Mouse (Mus musculus): ENCODE measurements at regions not wholly inside any gene's neighbourhood (a gene's known extent, or its start where the extent isn't known, plus 50 kb on each side); places are given as distances from the start of the nearest gene placed in this dataset.

- no peak for TF ChIP-seq POLR2AphosphoS5 (IDR thresholded peaks at IDR 0.05; ENCODE audit: insufficient replicate concordance, low read depth, low read length)
- no peak for TF ChIP-seq GATA1 (IDR thresholded peaks at IDR 0.05; ENCODE audit: borderline replicate concordance, low read length)
- TF ChIP-seq GATA2 (IDR thresholded peaks at IDR 0.05; ENCODE audit: borderline replicate concordance, low read depth, low read length), result no peak
- no peak for TF ChIP-seq CTCF (IDR thresholded peaks at IDR 0.05; ENCODE audit: low read depth, low read length)
- Histone ChIP-seq H3K4me1 (ENCODE audit: insufficient read depth, low read depth, low read length) (no peaks in the 10 kb centered on the region), H3K4me3 (ENCODE audit: low read depth, low read length) (no peak overlapping the region), H3K36me3 (replicated peaks) (no peaks in the 10 kb centered on the region), H3K9me3 (replicated peaks) (no peaks in the 10 kb centered on the region), H3K27me3 (ENCODE audit: insufficient read depth, low read length) (peaks cover 14% of the 10 kb centered on the region)
- ATAC-seq (ENCODE audit: extremely low read depth, insufficient number of reproducible peaks, low FRiP score, poor library complexity, severe bottlenecking) (no peak), DNase-seq (ENCODE audit: low spot score) (no peak)
Measured at GRCm38 (mm10) chr8:26469705-26470104, 350.4 kb downstream of the Gm45692 start.

- DNase-seq (ENCODE audit: low spot score), result no peak
- Histone ChIP-seq H3K9me3 (replicated peaks) (no peaks in the 10 kb centered on the region), H3K4me3 (ENCODE audit: low read depth, low read length) (no peak overlapping the region), H3K4me1 (ENCODE audit: insufficient read depth, low read depth, low read length) (no peaks in the 10 kb centered on the region), H3K36me3 (replicated peaks) (no peaks in the 10 kb centered on the region), H3K27me3 (ENCODE audit: insufficient read depth, low read length) (peaks cover 22% of the 10 kb centered on the region)
- no peak for ATAC-seq (ENCODE audit: extremely low read depth, insufficient number of reproducible peaks, low FRiP score, poor library complexity, severe bottlenecking)
- TF ChIP-seq CTCF (IDR thresholded peaks at IDR 0.05; ENCODE audit: low read depth, low read length), result no peak
- TF ChIP-seq GATA2 (IDR thresholded peaks at IDR 0.05; ENCODE audit: borderline replicate concordance, low read depth, low read length), result no peak
- no peak for TF ChIP-seq POLR2AphosphoS5 (IDR thresholded peaks at IDR 0.05; ENCODE audit: insufficient replicate concordance, low read depth, low read length)
- TF ChIP-seq GATA1 (IDR thresholded peaks at IDR 0.05; ENCODE audit: borderline replicate concordance, low read length), result no peak
- no peak for TF ChIP-seq TAL1 (conservative IDR thresholded peaks at IDR 0.05; ENCODE audit: low read depth, low read length)
Measured at GRCm38 (mm10) chr8:26471811-26472550, 352.6 kb downstream of the Gm45692 start.

GRCm38 (mm10) chr8:26484749-26485148, 365.4 kb downstream of the Gm45692 start:
- DNase-seq (ENCODE audit: low spot score) (no peak), ATAC-seq (ENCODE audit: extremely low read depth, insufficient number of reproducible peaks, low FRiP score, poor library complexity, severe bottlenecking) (no peak)
- TF ChIP-seq CTCF (IDR thresholded peaks at IDR 0.05; ENCODE audit: low read depth, low read length), result no peak
- TF ChIP-seq TAL1 (conservative IDR thresholded peaks at IDR 0.05; ENCODE audit: low read depth, low read length), result no peak
- TF ChIP-seq GATA2 (IDR thresholded peaks at IDR 0.05; ENCODE audit: borderline replicate concordance, low read depth, low read length), result no peak
- no peak for TF ChIP-seq GATA1 (IDR thresholded peaks at IDR 0.05; ENCODE audit: borderline replicate concordance, low read length)
- TF ChIP-seq POLR2AphosphoS5 (IDR thresholded peaks at IDR 0.05; ENCODE audit: insufficient replicate concordance, low read depth, low read length), result no peak
- Histone ChIP-seq H3K4me1 (ENCODE audit: insufficient read depth, low read depth, low read length) (no peaks in the 10 kb centered on the region), H3K9me3 (replicated peaks) (no peaks in the 10 kb centered on the region), H3K27me3 (ENCODE audit: insufficient read depth, low read length) (peaks cover 8% of the 10 kb centered on the region), H3K36me3 (replicated peaks) (no peaks in the 10 kb centered on the region), H3K4me3 (ENCODE audit: low read depth, low read length) (no peak overlapping the region)

GRCm38 (mm10) chr8:26487866-26488265, 368.5 kb downstream of the Gm45692 start:
- TF ChIP-seq GATA2 (IDR thresholded peaks at IDR 0.05; ENCODE audit: borderline replicate concordance, low read depth, low read length) (no peak), GATA1 (IDR thresholded peaks at IDR 0.05; ENCODE audit: borderline replicate concordance, low read length) (no peak)
- no peak for DNase-seq (ENCODE audit: low spot score)
- no peak for ATAC-seq (ENCODE audit: extremely low read depth, insufficient number of reproducible peaks, low FRiP score, poor library complexity, severe bottlenecking)
- H3K9me3 ChIP-seq (replicated peaks), result no peaks in the 10 kb centered on the region
- no peaks in the 10 kb centered on the region for H3K4me1 ChIP-seq (ENCODE audit: insufficient read depth, low read depth, low read length)
- H3K36me3 ChIP-seq (replicated peaks), result no peaks in the 10 kb centered on the region
- H3K27me3 ChIP-seq (ENCODE audit: insufficient read depth, low read length), result peaks cover 7% of the 10 kb centered on the region
- no peak overlapping the region for H3K4me3 ChIP-seq (ENCODE audit: low read depth, low read length)

- no peaks in the 10 kb centered on the region for H3K9me3 ChIP-seq (replicated peaks)
- no peaks in the 10 kb centered on the region for H3K4me1 ChIP-seq (ENCODE audit: insufficient read depth, low read depth, low read length)
- ATAC-seq (ENCODE audit: extremely low read depth, insufficient number of reproducible peaks, low FRiP score, poor library complexity, severe bottlenecking) (no peak), DNase-seq (ENCODE audit: low spot score) (no peak)
- no peaks in the 10 kb centered on the region for H3K36me3 ChIP-seq (replicated peaks)
- H3K4me3 ChIP-seq (ENCODE audit: low read depth, low read length), result no peak overlapping the region
- H3K27me3 ChIP-seq (ENCODE audit: insufficient read depth, low read length), result peaks cover 10% of the 10 kb centered on the region
- TF ChIP-seq GATA2 (IDR thresholded peaks at IDR 0.05; ENCODE audit: borderline replicate concordance, low read depth, low read length) (no peak), TAL1 (conservative IDR thresholded peaks at IDR 0.05; ENCODE audit: low read depth, low read length) (no peak), POLR2AphosphoS5 (IDR thresholded peaks at IDR 0.05; ENCODE audit: insufficient replicate concordance, low read depth, low read length) (no peak), CTCF (IDR thresholded peaks at IDR 0.05; ENCODE audit: low read depth, low read length) (no peak), GATA1 (IDR thresholded peaks at IDR 0.05; ENCODE audit: borderline replicate concordance, low read length) (no peak)
Measured at GRCm38 (mm10) chr8:26488590-26488989, 369.3 kb downstream of the Gm45692 start.

- no peak for TF ChIP-seq POLR2AphosphoS5 (IDR thresholded peaks at IDR 0.05; ENCODE audit: insufficient replicate concordance, low read depth, low read length)
- TF ChIP-seq GATA2 (IDR thresholded peaks at IDR 0.05; ENCODE audit: borderline replicate concordance, low read depth, low read length), result no peak
- no peak for TF ChIP-seq TAL1 (conservative IDR thresholded peaks at IDR 0.05; ENCODE audit: low read depth, low read length)
- TF ChIP-seq CTCF (IDR thresholded peaks at IDR 0.05; ENCODE audit: low read depth, low read length), result no peak
- TF ChIP-seq GATA1 (IDR thresholded peaks at IDR 0.05; ENCODE audit: borderline replicate concordance, low read length), result no peak
- H3K4me1 ChIP-seq (ENCODE audit: insufficient read depth, low read depth, low read length), result no peaks in the 10 kb centered on the region
- H3K36me3 ChIP-seq (replicated peaks), result no peaks in the 10 kb centered on the region
- H3K4me3 ChIP-seq (ENCODE audit: low read depth, low read length), result no peak overlapping the region
- DNase-seq (ENCODE audit: low spot score), result no peak
- no peaks in the 10 kb centered on the region for H3K9me3 ChIP-seq (replicated peaks)
- no peak for ATAC-seq (ENCODE audit: extremely low read depth, insufficient number of reproducible peaks, low FRiP score, poor library complexity, severe bottlenecking)
- H3K27me3 ChIP-seq (ENCODE audit: insufficient read depth, low read length), result peaks cover 9% of the 10 kb centered on the region; the same call in 1 of the 2 replicates
Measured at GRCm38 (mm10) chr8:26501196-26501813, 382.0 kb downstream of the Gm45692 start.
